Mouse (Mus musculus): ENCODE data around the gene Vwce. TPM values are rescaled to one million over a fixed set of nuclear protein-coding genes. Genes with fewer than 3 reads are reported as not detected.

The Vwce gene
- total RNA-seq, 4 experiments from 2014 or later, result 0.64 to 0.96 (median 0.86) TPM

DNA sequence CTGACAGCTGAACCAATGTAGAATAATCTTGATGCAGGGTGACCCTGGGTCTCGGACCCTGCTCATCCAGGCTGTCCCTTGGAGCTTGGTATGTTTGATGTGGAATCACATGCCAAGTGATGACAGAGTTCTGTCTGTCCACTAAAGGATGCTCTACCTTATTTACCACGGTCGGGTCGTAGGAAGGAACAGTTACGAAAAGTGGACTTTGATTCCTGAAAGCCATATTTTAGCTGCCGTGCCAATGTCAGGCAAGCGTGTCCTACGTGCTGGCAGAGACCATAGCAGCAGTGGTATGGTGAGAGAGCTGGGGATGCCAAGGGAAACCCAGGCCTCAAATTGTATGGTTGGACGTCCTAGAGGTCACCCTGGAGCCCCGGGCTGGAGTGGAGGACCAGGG, 79.5 kb downstream of the Vwce start:
- DNase-seq (ENCODE audit: low spot score in 2 of 2), result no peak

DNA sequence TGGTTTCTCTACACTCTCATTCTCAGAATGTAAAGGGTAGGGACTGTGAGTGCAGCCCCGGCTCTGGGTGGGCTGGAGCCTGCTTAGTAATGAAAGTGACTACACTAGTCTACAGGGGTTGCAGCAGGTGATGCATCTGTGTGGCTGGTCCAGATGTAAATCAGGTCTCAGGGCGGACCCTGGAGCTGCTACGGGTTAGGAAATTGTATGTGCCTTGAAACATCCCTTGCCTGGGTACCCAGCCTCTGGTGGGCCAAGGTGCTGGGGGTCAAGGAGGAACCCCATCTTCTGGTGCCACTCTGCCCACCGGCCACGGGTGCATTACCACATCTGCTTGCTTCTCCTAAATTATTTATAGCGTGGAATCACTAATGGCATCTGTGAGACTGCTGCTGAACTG, 80.2 kb downstream of the Vwce start:
- no peak for DNase-seq (ENCODE audit: low spot score in 2 of 2)

DNA sequence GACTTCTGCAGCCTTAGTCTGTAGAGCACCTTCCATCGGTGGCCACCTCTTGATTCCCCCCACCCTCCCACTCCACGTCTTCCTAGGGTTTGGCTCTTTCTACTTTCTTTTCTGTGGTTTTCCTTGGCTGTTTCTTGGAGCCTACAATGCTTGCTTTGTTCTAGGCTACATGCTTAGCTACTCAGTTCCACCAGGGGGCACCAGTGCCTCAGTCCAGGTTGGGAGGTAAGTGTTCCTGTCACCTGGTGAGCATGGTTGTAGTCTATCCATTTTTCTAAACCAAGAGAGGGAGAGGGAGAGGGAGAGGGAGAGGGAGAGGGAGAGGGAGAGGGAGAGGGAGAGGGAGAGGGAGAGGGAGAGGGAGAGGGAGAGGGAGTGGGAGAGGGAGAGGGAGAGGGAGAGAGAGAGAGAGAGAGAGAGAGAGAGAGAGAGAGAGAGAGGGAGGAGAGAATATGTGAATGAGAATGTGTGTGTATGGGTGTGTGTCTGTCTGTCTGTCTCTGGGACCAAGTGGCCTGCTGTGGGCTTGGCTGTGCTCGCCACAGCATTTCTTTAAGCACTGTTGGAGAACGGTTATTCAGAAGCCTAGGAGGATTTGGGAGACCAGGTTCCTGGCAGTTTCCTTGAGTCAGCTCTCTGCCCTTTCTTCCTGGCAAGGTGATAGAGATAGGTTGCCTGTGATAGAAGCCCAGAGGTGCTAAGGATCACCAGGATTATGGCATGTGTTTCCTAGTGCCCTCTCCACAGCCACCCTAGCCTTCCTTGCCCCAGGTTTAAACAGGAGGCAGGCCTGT, 80.9 kb downstream of the Vwce start:
- DNase-seq (ENCODE audit: low spot score in 2 of 2), result peak; percentile 56 to 62

DNA sequence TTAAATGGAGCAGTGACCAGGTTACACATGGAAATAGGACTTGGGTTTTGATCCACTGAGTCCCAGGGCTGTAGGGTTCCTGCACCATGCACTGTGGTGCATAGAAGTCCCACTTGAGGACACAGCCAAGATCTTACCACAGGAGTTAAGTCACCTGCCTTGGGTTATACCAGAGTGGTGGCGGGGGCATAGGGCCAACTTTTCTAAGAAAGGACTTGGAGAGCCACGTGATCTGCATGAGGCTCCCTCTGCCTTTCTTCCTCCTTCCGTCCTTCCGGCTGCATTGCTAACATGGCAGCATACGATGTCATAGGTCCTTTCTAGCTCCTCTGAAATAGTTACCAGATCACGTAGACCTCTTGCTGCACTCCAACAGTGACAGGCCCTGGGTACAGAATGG, 81.5 kb downstream of the Vwce start:
- no peak for DNase-seq (ENCODE audit: low spot score in 2 of 2)

Other genes starting within 250 kb of the Vwce start
- 100 to 1,000 TPM; 241 to 317 (median 281) TPM for gene Syt7, start 245.1 kb upstream of the Vwce start, total RNA-seq (2022)
- gene Lrrc10b, start 176.7 kb upstream of the Vwce start, total RNA-seq (2022), result 10 to 100 TPM; 47.8 to 70.9 (median 54.8) TPM
- 1 to 10 TPM; 1.4 to 3.4 (median 1.9) TPM for gene Ppp1r32, start 151.3 kb upstream of the Vwce start, total RNA-seq (2022)
- gene Cpsf7, start 108.9 kb upstream of the Vwce start, total RNA-seq (2022), result 10 to 100 TPM; 75.6 to 85.5 (median 83.0) TPM
- gene Sdhaf2, start 108.1 kb upstream of the Vwce start, total RNA-seq (2022), result 10 to 100 TPM; 48.8 to 64.9 (median 58.2) TPM
- gene Tmem216, start 78.0 kb upstream of the Vwce start, total RNA-seq (2022), result 10 to 100 TPM; 10.1 to 14.1 (median 13.3) TPM
- 10 to 100 TPM in 3 of 4 experiments, 1 to 10 TPM in 1; 9.8 to 15.8 (median 12.8) TPM for gene Cyb561a3, start 57.0 kb upstream of the Vwce start, total RNA-seq (2022)
- 10 to 100 TPM; 12.8 to 19.3 (median 15.4) TPM for gene Tmem138, start 56.9 kb upstream of the Vwce start, total RNA-seq (2022)
- gene Ddb1, start 28.9 kb upstream of the Vwce start, total RNA-seq (2022), result 100 to 1,000 TPM; 191 to 201 (median 197) TPM
- gene Tkfc, start 28.6 kb upstream of the Vwce start, total RNA-seq (2022), result 10 to 100 TPM; 15.3 to 21.4 (median 19.9) TPM
- not detected for gene Pga5, start 43.9 kb downstream of the Vwce start, total RNA-seq (2022)
- 10 to 100 TPM; 18.0 to 22.6 (median 20.7) TPM for gene Vps37c, start 54.5 kb downstream of the Vwce start, total RNA-seq (2022)
- gene Cd5, start 104.8 kb downstream of the Vwce start, total RNA-seq (2022), result under 1 TPM in 3 of 4 experiments, not detected in 1; 0.14 to 0.59 (median 0.58) TPM
- under 1 TPM in 3 of 4 experiments, not detected in 1; 0.16 to 0.20 (median 0.18) TPM for gene Cd6, start 195.8 kb downstream of the Vwce start, total RNA-seq (2022)
- 10 to 100 TPM in 2 of 4 experiments, 1 to 10 TPM in 2; 1.1 to 19.4 (median 6.8) TPM for gene Slc15a3, start 205.5 kb downstream of the Vwce start, total RNA-seq (2022)
- gene Tmem132a, start 235.7 kb downstream of the Vwce start, total RNA-seq (2022), result 100 to 1,000 TPM; 132 to 156 (median 148) TPM
- gene Tmem109, start 247.8 kb downstream of the Vwce start, total RNA-seq (2022), result 10 to 100 TPM; 48.5 to 57.8 (median 54.0) TPM